In genomic region chr11:69122336-69122951, GRCm38 (mm10) we compare ENCODE assay signal across 8 mouse cellular contexts. TPM values are rescaled to one million over a fixed set of nuclear protein-coding genes. Genes with fewer than 3 reads are reported as not detected.
DNase-seq lines count a peak whose midpoint lies in the region; ATAC-seq and TF ChIP-seq lines count a peak whose summit lies in the region.

Gene 9130213A22Rik (minus strand): TSS chr11:69122589.

- peak within 1 kb of the TSS; percentile 96 for H3K4me2 ChIP-seq in forebrain, embryonic 11.5 days (ENCODE audit: low read depth, low read length, severe bottlenecking)
- peak within 1 kb of the TSS; percentile 83 for H3K4me2 ChIP-seq in heart, embryonic 16.5 days (ENCODE audit: low read depth, low read length)
- H3K4me2 ChIP-seq in neural tube, embryonic 15.5 days = peak within 1 kb of the TSS; percentile 97

- H3K27ac ChIP-seq in bone marrow macrophage, adult 2 months (ENCODE audit: insufficient read depth, low read depth, low read length) = no peak within 1 kb of the TSS
- peak within 1 kb of the TSS; percentile 37; the same call in 1 of the 2 replicates for H3K27ac ChIP-seq in forebrain, embryonic 11.5 days (ENCODE audit: low read depth, low read length)
- H3K27ac ChIP-seq in heart, embryonic 16.5 days (ENCODE audit: low read length) = peak within 1 kb of the TSS; percentile 93
- peak within 1 kb of the TSS; percentile 79 for H3K27ac ChIP-seq in neural tube, embryonic 15.5 days (replicated peaks)

- WGBS in forebrain, embryonic 11.5 days = under 1% methylated on average over 62 of the region's 66 CpGs
- under 1% methylated on average over 62 of the region's 66 CpGs for WGBS in heart, embryonic 16.5 days
- WGBS in neural tube, embryonic 15.5 days = under 1% methylated on average over 65 of the region's 66 CpGs

- no peak for TF ChIP-seq CTCF in bone marrow macrophage, adult 2 months (IDR thresholded peaks at IDR 0.05; ENCODE audit: low read depth, low read length)

- peak; percentile 78 for DNase-seq in CD4-positive helper T cell, adult 2 months (ENCODE audit: low read depth, low spot score)
- DNase-seq in forebrain, embryonic 11.5 days (ENCODE audit: low spot score) = peak; percentile 95
- peak; percentile 92 to 95 for DNase-seq in kidney, postnatal 4 days
- DNase-seq in lung, adult 18-20 months = peak; percentile 91 to 92
- peak; percentile 74 to 77 for DNase-seq in thymus, adult 18-20 months

- no peak for TF ChIP-seq POLR2A in bone marrow macrophage, adult 2 months (IDR thresholded peaks at IDR 0.05; ENCODE audit: borderline replicate concordance, low read depth, low read length)

- peaks cover 13% of the 10 kb centered on the region for H3K27me3 ChIP-seq in forebrain, embryonic 11.5 days (ENCODE audit: control insufficient read depth, insufficient read depth, low read length)
- no peaks in the 10 kb centered on the region for H3K27me3 ChIP-seq in heart, embryonic 16.5 days (ENCODE audit: control insufficient read depth, insufficient read depth, low read length)
- H3K27me3 ChIP-seq in neural tube, embryonic 15.5 days (replicated peaks) = peaks cover 7% of the 10 kb centered on the region; the same call in 1 of the 2 replicates

- peak; percentile 66 for ATAC-seq in forebrain, embryonic 11.5 days (replicated peaks; ENCODE audit: low FRiP score)
- ATAC-seq in heart, embryonic 16.5 days (replicated peaks; ENCODE audit: extremely low read depth, insufficient read depth, low FRiP score) = peak; percentile 77
- peak; percentile 48 for ATAC-seq in neural tube, embryonic 15.5 days (ENCODE audit: low FRiP score)

- peak within 1 kb of the TSS; percentile 69 for H3K9ac ChIP-seq in forebrain, embryonic 11.5 days (ENCODE audit: low read length)
- H3K9ac ChIP-seq in heart, embryonic 16.5 days (ENCODE audit: low read length) = peak within 1 kb of the TSS; percentile 81
- peak within 1 kb of the TSS; percentile 63 for H3K9ac ChIP-seq in neural tube, embryonic 15.5 days (replicated peaks)

- no peaks in the 10 kb centered on the region for H3K9me3 ChIP-seq in forebrain, embryonic 11.5 days (ENCODE audit: control insufficient read depth, low read length)
- no peaks in the 10 kb centered on the region for H3K9me3 ChIP-seq in heart, embryonic 16.5 days (replicated peaks; ENCODE audit: control insufficient read depth, low read length)
- H3K9me3 ChIP-seq in neural tube, embryonic 15.5 days (replicated peaks) = no peaks in the 10 kb centered on the region

- H3K4me1 ChIP-seq in bone marrow macrophage, adult 2 months (ENCODE audit: control insufficient read depth, insufficient read depth, low read length) = peaks cover 19% of the 10 kb centered on the region
- peaks cover 34% of the 10 kb centered on the region for H3K4me1 ChIP-seq in forebrain, embryonic 11.5 days (replicated peaks; ENCODE audit: control insufficient read depth, insufficient read depth, low read length)
- peaks cover 36% of the 10 kb centered on the region for H3K4me1 ChIP-seq in heart, embryonic 16.5 days (ENCODE audit: control insufficient read depth, insufficient read depth, low read length)
- H3K4me1 ChIP-seq in neural tube, embryonic 15.5 days = peaks cover 57% of the 10 kb centered on the region

- no peaks in the 10 kb centered on the region; the same call in 1 of the 2 replicates for H3K36me3 ChIP-seq in forebrain, embryonic 11.5 days (ENCODE audit: control insufficient read depth, insufficient read depth, low read length)
- no peaks in the 10 kb centered on the region for H3K36me3 ChIP-seq in heart, embryonic 16.5 days (ENCODE audit: control insufficient read depth, insufficient read depth)
- no peaks in the 10 kb centered on the region for H3K36me3 ChIP-seq in neural tube, embryonic 15.5 days

- H3K4me3 ChIP-seq in bone marrow macrophage, adult 2 months (ENCODE audit: insufficient read depth, low read length) = peak within 1 kb of the TSS; percentile 79
- peak within 1 kb of the TSS; percentile 76 for H3K4me3 ChIP-seq in forebrain, embryonic 11.5 days (ENCODE audit: low read depth, low read length)
- H3K4me3 ChIP-seq in heart, embryonic 16.5 days (ENCODE audit: low read length) = peak within 1 kb of the TSS; percentile 72
- H3K4me3 ChIP-seq in neural tube, embryonic 15.5 days (replicated peaks) = peak within 1 kb of the TSS; percentile 85

RNA-seq across cellular contexts. Expression of gene 9130213A22Rik, which starts in this region (rescaled TPM):
- polyA plus RNA-seq in bone marrow macrophage, adult 2 months (2012; ENCODE audit: insufficient read depth, insufficient read length, missing spikeins) = 0.35 TPM in 1 of 2 replicates, not detected in the other
- 0.39 TPM in 1 of 2 replicates, not detected in the other for polyA plus RNA-seq in forebrain, embryonic 11.5 days (2014; fragmentation: Nextera tagmentation; extraction: Ambion mirVana)
- 0.41 and 0.72 TPM in 2 replicates for polyA plus RNA-seq in heart, embryonic 16.5 days (2015; fragmentation: Nextera tagmentation; extraction: Ambion mirVana)
- 0.63 TPM in 2 replicates for polyA plus RNA-seq in neural tube, embryonic 15.5 days (2015; fragmentation: Nextera tagmentation; extraction: Ambion mirVana)

Comparison
In these comparisons a context has a peak if more than half of its experiments do, and no peak if none do; other contexts are left out.
1. Peak in DNase-seq, ATAC-seq, H3K4me3 ChIP-seq, H3K27ac ChIP-seq, H3K9ac ChIP-seq and H3K4me2 ChIP-seq in forebrain, embryonic 11.5 days; RNA of the gene not detected or under 1 TPM.
2. Peak in ATAC-seq, H3K4me3 ChIP-seq, H3K27ac ChIP-seq, H3K9ac ChIP-seq and H3K4me2 ChIP-seq in heart, embryonic 16.5 days; RNA of the gene not detected or under 1 TPM.
3. Peak in ATAC-seq, H3K4me3 ChIP-seq, H3K27ac ChIP-seq, H3K9ac ChIP-seq and H3K4me2 ChIP-seq in neural tube, embryonic 15.5 days; RNA of the gene not detected or under 1 TPM.